Mouse (Mus musculus): ENCODE data around the gene Gm10203. TPM values are rescaled to one million over a fixed set of nuclear protein-coding genes. Genes with fewer than 3 reads are reported as not detected.

Gm10203 gene
- polyA plus RNA-seq (2012; rRNA removed): not detected in 2 replicates

DNA sequence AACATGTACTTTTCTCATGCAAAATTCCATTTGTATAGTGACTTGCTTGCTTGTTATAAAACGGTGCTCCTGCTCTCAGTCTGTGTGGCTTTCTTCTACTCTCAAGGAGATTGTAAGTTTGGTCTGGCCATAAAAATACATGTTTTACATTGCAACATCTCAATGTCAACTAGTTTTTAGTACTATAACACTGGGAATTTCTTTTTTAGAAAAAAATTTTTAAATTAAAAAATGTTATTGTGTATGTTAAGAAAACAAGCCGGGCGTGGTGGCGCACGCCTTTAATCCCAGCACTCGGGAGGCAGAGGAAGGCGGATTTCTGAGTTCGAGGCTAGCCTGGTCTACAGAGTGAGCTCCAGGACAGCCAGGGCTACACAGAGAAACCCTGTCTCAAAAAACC is at the start of gene Gm10203:
Gm10203 (plus strand) TSS at position 301 of the 400 bp plus-strand sequence.

DNA sequence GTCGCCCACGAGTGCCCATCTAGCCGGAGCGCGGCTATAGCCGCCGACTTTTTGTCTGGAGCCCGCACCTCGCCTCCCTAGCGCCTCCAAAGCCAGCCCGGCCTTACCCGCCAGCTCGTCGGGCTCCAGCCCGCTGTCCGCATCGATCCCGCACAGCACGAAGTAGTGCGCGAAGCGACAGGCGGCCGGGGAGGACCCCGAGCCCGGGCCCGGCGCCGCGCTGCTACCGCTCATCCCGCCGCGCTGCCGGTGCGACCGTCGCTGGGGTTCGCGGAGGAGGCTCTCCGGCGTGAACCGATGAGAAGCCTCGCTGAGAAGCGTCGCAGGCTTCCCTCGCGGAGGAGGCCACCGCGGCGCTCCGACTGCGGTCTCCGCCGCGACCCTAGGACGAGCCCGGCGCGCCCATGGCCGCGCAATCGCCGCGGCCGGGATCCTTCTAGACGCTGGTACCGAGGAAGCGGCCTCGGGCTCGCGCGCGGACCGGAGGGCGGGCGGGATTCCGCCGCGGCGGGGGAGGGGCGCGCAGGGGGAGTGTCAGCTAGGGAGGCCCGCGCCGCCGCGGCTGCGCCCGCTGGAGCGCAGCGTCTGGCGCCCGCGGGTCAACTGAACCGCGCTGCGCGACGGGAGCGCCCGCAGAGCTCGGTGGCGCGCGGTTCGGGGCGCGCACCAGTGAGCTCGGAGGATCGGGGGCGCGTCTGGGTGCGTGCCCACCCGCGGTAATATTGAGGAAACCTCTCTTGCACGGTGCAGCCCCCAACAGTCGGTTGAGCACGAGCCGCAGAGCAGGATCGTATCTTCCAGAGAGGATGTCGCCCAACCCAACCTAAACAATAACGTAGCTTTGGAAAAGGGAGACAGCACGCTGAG is 28.7 kb upstream of the Gm10203 start, which contains the start of gene Dennd5b:
Dennd5b (minus strand) TSS at position 605 of the 867 bp plus-strand sequence.

DNA sequence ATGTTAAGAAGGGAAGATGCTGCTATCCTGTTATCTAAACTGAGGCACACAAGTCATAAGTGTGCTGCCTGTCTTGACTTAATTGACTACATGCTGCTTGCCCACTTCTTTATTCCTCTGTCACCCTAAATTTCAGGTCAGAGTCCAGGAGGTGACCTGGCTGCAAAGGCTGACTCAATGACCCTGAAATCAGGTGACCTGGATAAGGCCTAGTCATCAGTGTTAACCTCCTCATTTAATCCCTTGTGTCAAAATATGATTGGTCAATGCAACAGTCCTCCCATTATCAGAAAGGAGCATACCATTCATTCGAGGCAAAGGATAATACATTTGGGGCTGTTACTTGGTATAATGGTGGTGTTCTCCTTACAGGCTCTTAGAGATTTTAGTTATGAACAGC is 9.5 kb downstream of the Gm10203 start, which contains the start of gene Etfbkmt:
Etfbkmt (plus strand) TSS at position 379 of the 400 bp plus-strand sequence.

Other genes with a start within 250 kb of the Gm10203 start
- 19.8 and 20.8 TPM in 2 replicates for gene Caprin2, start 233.9 kb upstream of the Gm10203 start, polyA plus RNA-seq (2012; rRNA removed)
- gene Sinhcaf, start 183.7 kb upstream of the Gm10203 start, polyA plus RNA-seq (2012; rRNA removed): 19.9 and 20.9 TPM in 2 replicates
- 11.2 and 11.6 TPM in 2 replicates for gene Dennd5b, start 28.5 kb upstream of the Gm10203 start, polyA plus RNA-seq (2012; rRNA removed)
- 5.0 and 6.9 TPM in 2 replicates for gene Etfbkmt, start 9.7 kb downstream of the Gm10203 start, polyA plus RNA-seq (2012; rRNA removed)
- 68.6 and 80.0 TPM in 2 replicates for gene Amn1, start 58.5 kb downstream of the Gm10203 start, polyA plus RNA-seq (2012; rRNA removed)
- 8.3 TPM in 2 replicates for gene Resf1, start 179.2 kb downstream of the Gm10203 start, polyA plus RNA-seq (2012; rRNA removed)